Mouse (Mus musculus) limb, embryonic 14.5 days (tissue): ENCODE measurements around the gene Mcpt4. TPM values are rescaled to one million over a fixed set of nuclear protein-coding genes. Genes with fewer than 3 reads are reported as not detected.
"Not testable (repeated sequence)": the region's sequence is repeated elsewhere in the genome, so short reads cannot be mapped to it uniquely, and the experiment has no call there.

Experiments
- ATAC-seq: fragments of 200-750 bp; cut with Nextera tagmentation; 2 replicates; pipeline ENCODE4 v1.8.0; 2017; ENCODE audit warnings: low read depth, moderate number of reproducible peaks, moderate TSS enrichment; ENCODE audit not compliant: low FRiP score
- DNase-seq: peaks from one replicate; pipeline ENCODE4 v3.0.0-alpha.2; 2015; ENCODE audit warnings: low spot score
- H3K27ac ChIP-seq: fragments of 300-500 bp; sonication (generic); replicated peaks from 2 replicates; pipeline ENCODE4 v1.5.1; 2014; ENCODE audit warnings: low read depth, mild to moderate bottlenecking, low read length, moderate library complexity, mixed read lengths
- H3K27me3 ChIP-seq: fragments of 300-500 bp; sonication (generic); 2 replicates; pipeline ENCODE4 v1.6.1; 2014; ENCODE audit warnings: low read length, mixed read lengths; ENCODE audit not compliant: control insufficient read depth, insufficient read depth
- H3K36me3 ChIP-seq: fragments of 300-500 bp; sonication (generic); 2 replicates; pipeline ENCODE4 v1.6.1; 2014; ENCODE audit warnings: mild to moderate bottlenecking, low read length, moderate library complexity, mixed read lengths; ENCODE audit not compliant: control insufficient read depth, insufficient read depth
- H3K4me1 ChIP-seq: fragments of 300-500 bp; sonication (generic); 2 replicates; pipeline ENCODE4 v1.6.1; 2014; ENCODE audit warnings: antibody characterized with exemption, low read length, mixed read lengths; ENCODE audit not compliant: control insufficient read depth, insufficient read depth
- H3K4me2 ChIP-seq: fragments of 300-500 bp; sonication (generic); replicated peaks from 2 replicates; pipeline ENCODE4 v1.6.1; 2014; ENCODE audit warnings: low read depth, mild to moderate bottlenecking, low read length, moderate library complexity; ENCODE audit not compliant: severe bottlenecking
- H3K4me3 ChIP-seq: fragments of 300-500 bp; sonication (generic); replicated peaks from 2 replicates; pipeline ENCODE4 v1.5.1; 2014; ENCODE audit warnings: low read length
- H3K9ac ChIP-seq: fragments of 300-500 bp; sonication (generic); 2 replicates; pipeline ENCODE4 v1.6.1; 2014; ENCODE audit warnings: mild to moderate bottlenecking, low read depth, low read length, moderate library complexity; ENCODE audit not compliant: severe bottlenecking
- H3K9me3 ChIP-seq: fragments of 300-500 bp; sonication (generic); 2 replicates; pipeline ENCODE4 v1.6.1; 2016; ENCODE audit warnings: low read length; ENCODE audit not compliant: control insufficient read depth
- POLR2A ChIP-seq: fragments of 200-500 bp; IDR thresholded peaks from 2 replicates; pipeline ENCODE4 v1.8.0; 2012; ENCODE audit warnings: inconsistent platforms, mild to moderate bottlenecking, moderate library complexity, borderline replicate concordance; ENCODE audit not compliant: insufficient read depth, insufficient read length; ENCODE audit errors: extremely low read depth
- WGBS: fragments of 180-500 bp; shearing (Covaris S2); extraction: QIAGEN DNeasy Blood & Tissue Kit; methylation state at CpG from one replicate; pipeline ENCODE4 v1.1.7; 2014; 5-methylcytosine and 5-hydroxymethylcytosine counted together
- microRNA-seq: library from miRNA; unstranded; fragments of <30 nt; microRNA quantifications from one replicate; pipeline ENCODE4, GENCODE M21; 2016
- polyA plus RNA-seq, 2 experiments: library from polyadenylated mRNA; depleted of rRNA in 1 of 2; stranded (reverse) in 1 of 2; unstranded in 1 of 2; fragments of >200 nt; fragmentation: Nextera tagmentation in 1 of 2; extraction: Ambion mirVana in 1 of 2; gene quantifications; 2 replicates each; pipeline versions ENCODE4 v1.2.1 to v1.2.3; 2012 to 2014

Mcpt4 gene
- polyA plus RNA-seq, 2 experiments: 2.4 TPM

- Histone ChIP-seq H3K27ac (no peak overlapping the region), H3K9ac (no peak overlapping the region), H3K4me1 (no peaks in the 10 kb centered on the region), H3K4me3 (no peak overlapping the region), H3K27me3 (no peaks in the 10 kb centered on the region), H3K9me3 (no peaks in the 10 kb centered on the region), H3K36me3 (no peaks in the 10 kb centered on the region), H3K4me2 (no peak overlapping the region)
- DNase-seq: no peak
- ATAC-seq: no peak
- 64% methylated on average over 1 of the region's 1 CpGs for WGBS
- TF ChIP-seq POLR2A: no peak
Measured at GRCm38 (mm10) chr14:56019446-56019845, 42.7 kb downstream of the Mcpt4 start.

- 77% methylated on average over 3 of the region's 3 CpGs for WGBS
- DNase-seq, H3K27me3 ChIP-seq, H3K4me3 ChIP-seq, H3K36me3 ChIP-seq, H3K27ac ChIP-seq, H3K4me2 ChIP-seq, ATAC-seq, H3K9ac ChIP-seq, H3K4me1 ChIP-seq, H3K9me3 ChIP-seq: not testable (repeated sequence)
Measured at GRCm38 (mm10) chr14:56017671-56018070, 44.4 kb downstream of the Mcpt4 start, which contains the start of gene Mcpt1. Gene Mcpt1, plus strand, starts transcription at chr14:56017971.

GRCm38 (mm10) chr14:56013924-56014323, 48.2 kb downstream of the Mcpt4 start:
- Histone ChIP-seq H3K36me3 (no peaks in the 10 kb centered on the region), H3K27ac (no peak overlapping the region), H3K4me1 (no peaks in the 10 kb centered on the region), H3K27me3 (no peaks in the 10 kb centered on the region), H3K4me3 (no peak overlapping the region), H3K9me3 (no peaks in the 10 kb centered on the region), H3K4me2 (no peak overlapping the region), H3K9ac (no peak overlapping the region)
- 85% methylated on average over 2 of the region's 2 CpGs for WGBS
- DNase-seq (no peak), ATAC-seq (no peak)
- no peak for TF ChIP-seq POLR2A

DNA sequence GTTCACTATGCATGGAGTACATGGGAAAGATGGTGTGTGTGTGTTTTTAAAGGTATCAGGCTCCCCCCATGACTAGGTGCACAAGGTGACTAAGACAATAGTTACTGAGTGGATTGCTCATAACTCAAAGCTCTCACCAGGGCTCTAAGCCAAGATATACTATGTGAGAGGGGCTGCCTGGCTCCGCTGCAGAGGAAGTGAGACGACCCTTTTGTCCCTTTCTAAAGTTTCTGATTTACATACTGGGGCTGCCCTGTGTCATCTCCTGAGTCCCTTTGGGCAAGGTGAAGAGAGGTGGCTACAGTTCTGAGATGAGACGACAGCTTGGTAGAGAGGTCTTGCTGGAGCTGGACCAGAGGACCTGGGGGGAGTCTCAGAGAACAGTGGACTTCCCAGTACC, 49.0 kb downstream of the Mcpt4 start:
- Histone ChIP-seq H3K9ac (no peak overlapping the region), H3K9me3 (no peaks in the 10 kb centered on the region), H3K27me3 (no peaks in the 10 kb centered on the region), H3K36me3 (no peaks in the 10 kb centered on the region), H3K27ac (no peak overlapping the region), H3K4me1 (no peaks in the 10 kb centered on the region), H3K4me3 (no peak overlapping the region), H3K4me2 (no peak overlapping the region)
- no peak for TF ChIP-seq POLR2A
- DNase-seq (no peak), ATAC-seq (no peak)
- 76% methylated on average over 3 of the region's 3 CpGs for WGBS

Small RNA genes within 50 kb of the gene (microRNA-seq; reads per million reads assigned to microRNA genes)
- gene Mir6949: not detected

Other genes starting within 250 kb of the Mcpt4 start
- 171 and 233 TPM in 2 replicates for gene Nfatc4, start 239.2 kb downstream of the Mcpt4 start, polyA plus RNA-seq (2012; rRNA removed)
- gene Nfatc4, start 239.2 kb downstream of the Mcpt4 start, polyA plus RNA-seq (2014; fragmentation: Nextera tagmentation; extraction: Ambion mirVana): 83.5 and 114 TPM in 2 replicates
- gene Nynrin, start 208.3 kb downstream of the Mcpt4 start, polyA plus RNA-seq (2012; rRNA removed): 41.0 and 49.5 TPM in 2 replicates
- 20.6 and 23.6 TPM in 2 replicates for gene Nynrin, start 208.3 kb downstream of the Mcpt4 start, polyA plus RNA-seq (2014; fragmentation: Nextera tagmentation; extraction: Ambion mirVana)
- gene Cbln3, start 177.9 kb downstream of the Mcpt4 start, polyA plus RNA-seq (2012; rRNA removed): 1.0 and 1.3 TPM in 2 replicates
- gene Cbln3, start 177.9 kb downstream of the Mcpt4 start, polyA plus RNA-seq (2014; fragmentation: Nextera tagmentation; extraction: Ambion mirVana): 0.25 and 0.54 TPM in 2 replicates
- gene Khnyn, start 177.4 kb downstream of the Mcpt4 start, polyA plus RNA-seq (2012; rRNA removed): 28.3 and 29.5 TPM in 2 replicates
- gene Khnyn, start 177.4 kb downstream of the Mcpt4 start, polyA plus RNA-seq (2014; fragmentation: Nextera tagmentation; extraction: Ambion mirVana): 10.2 and 12.2 TPM in 2 replicates
- 80.2 and 84.4 TPM in 2 replicates for gene Sdr39u1, start 162.0 kb downstream of the Mcpt4 start, polyA plus RNA-seq (2012; rRNA removed)
- 81.0 and 91.6 TPM in 2 replicates for gene Sdr39u1, start 162.0 kb downstream of the Mcpt4 start, polyA plus RNA-seq (2014; fragmentation: Nextera tagmentation; extraction: Ambion mirVana)
- gene Cma1, start 117.6 kb downstream of the Mcpt4 start, polyA plus RNA-seq (2012; rRNA removed): 65.4 and 75.4 TPM in 2 replicates
- 127 and 211 TPM in 2 replicates for gene Cma1, start 117.6 kb downstream of the Mcpt4 start, polyA plus RNA-seq (2014; fragmentation: Nextera tagmentation; extraction: Ambion mirVana)
- 0.39 TPM in 1 of 2 replicates, not detected in the other for gene Cma2, start 111.3 kb downstream of the Mcpt4 start, polyA plus RNA-seq (2012; rRNA removed)
- gene Cma2, start 111.3 kb downstream of the Mcpt4 start, polyA plus RNA-seq (2014; fragmentation: Nextera tagmentation; extraction: Ambion mirVana): 0.23 and 0.50 TPM in 2 replicates
- gene Mcpt1, start 44.3 kb downstream of the Mcpt4 start, polyA plus RNA-seq (2012; rRNA removed): 0.48 and 0.49 TPM in 2 replicates
- gene Mcpt1, start 44.3 kb downstream of the Mcpt4 start, polyA plus RNA-seq (2014; fragmentation: Nextera tagmentation; extraction: Ambion mirVana): 0.19 and 0.37 TPM in 2 replicates
- not detected in 2 replicates for gene Mcpt9, start 31.8 kb downstream of the Mcpt4 start, polyA plus RNA-seq (2012; rRNA removed)
- gene Mcpt9, start 31.8 kb downstream of the Mcpt4 start, polyA plus RNA-seq (2014; fragmentation: Nextera tagmentation; extraction: Ambion mirVana): not detected in 2 replicates
- gene Mcpt2, start 20.3 kb downstream of the Mcpt4 start, polyA plus RNA-seq (2012; rRNA removed): 0.74 and 0.92 TPM in 2 replicates
- gene Mcpt2, start 20.3 kb downstream of the Mcpt4 start, polyA plus RNA-seq (2014; fragmentation: Nextera tagmentation; extraction: Ambion mirVana): 0.51 and 0.83 TPM in 2 replicates
- gene Mcpt8, start 23.0 kb upstream of the Mcpt4 start, polyA plus RNA-seq (2012; rRNA removed): 0.78 and 1.5 TPM in 2 replicates
- 1.8 and 3.1 TPM in 2 replicates for gene Mcpt8, start 23.0 kb upstream of the Mcpt4 start, polyA plus RNA-seq (2014; fragmentation: Nextera tagmentation; extraction: Ambion mirVana)
- 0.23 and 0.30 TPM in 2 replicates for gene Ctsg, start 40.3 kb upstream of the Mcpt4 start, polyA plus RNA-seq (2012; rRNA removed)
- gene Ctsg, start 40.3 kb upstream of the Mcpt4 start, polyA plus RNA-seq (2014; fragmentation: Nextera tagmentation; extraction: Ambion mirVana): 0.28 and 0.39 TPM in 2 replicates
- gene Gzme, start 58.3 kb upstream of the Mcpt4 start, polyA plus RNA-seq (2012; rRNA removed): 0.09 and 0.20 TPM in 2 replicates
- 0.28 TPM in 1 of 2 replicates, not detected in the other for gene Gzme, start 58.3 kb upstream of the Mcpt4 start, polyA plus RNA-seq (2014; fragmentation: Nextera tagmentation; extraction: Ambion mirVana)
- gene Gzmd, start 70.3 kb upstream of the Mcpt4 start, polyA plus RNA-seq (2012; rRNA removed): 0.09 and 0.41 TPM in 2 replicates
- gene Gzmd, start 70.3 kb upstream of the Mcpt4 start, polyA plus RNA-seq (2014; fragmentation: Nextera tagmentation; extraction: Ambion mirVana): not detected in 2 replicates
- gene Gzmg, start 97.3 kb upstream of the Mcpt4 start, polyA plus RNA-seq (2012; rRNA removed): 0.14 and 0.28 TPM in 2 replicates
- gene Gzmg, start 97.3 kb upstream of the Mcpt4 start, polyA plus RNA-seq (2014; fragmentation: Nextera tagmentation; extraction: Ambion mirVana): not detected in 2 replicates
- not detected in 2 replicates for gene Gzmn, start 112.3 kb upstream of the Mcpt4 start, polyA plus RNA-seq (2012; rRNA removed)
- not detected in 2 replicates for gene Gzmn, start 112.3 kb upstream of the Mcpt4 start, polyA plus RNA-seq (2014; fragmentation: Nextera tagmentation; extraction: Ambion mirVana)
- gene Gzmf, start 149.1 kb upstream of the Mcpt4 start, polyA plus RNA-seq (2012; rRNA removed): 0.15 and 0.23 TPM in 2 replicates
- not detected in 2 replicates for gene Gzmf, start 149.1 kb upstream of the Mcpt4 start, polyA plus RNA-seq (2014; fragmentation: Nextera tagmentation; extraction: Ambion mirVana)
- gene Gzmc, start 172.3 kb upstream of the Mcpt4 start, polyA plus RNA-seq (2012; rRNA removed): not detected in 2 replicates
- gene Gzmc, start 172.3 kb upstream of the Mcpt4 start, polyA plus RNA-seq (2014; fragmentation: Nextera tagmentation; extraction: Ambion mirVana): 0.23 TPM in 1 of 2 replicates, not detected in the other
- 0.80 and 1.1 TPM in 2 replicates for gene Gzmb, start 199.9 kb upstream of the Mcpt4 start, polyA plus RNA-seq (2012; rRNA removed)
- gene Gzmb, start 199.9 kb upstream of the Mcpt4 start, polyA plus RNA-seq (2014; fragmentation: Nextera tagmentation; extraction: Ambion mirVana): 0.55 and 1.8 TPM in 2 replicates